Mouse (Mus musculus) forelimb bud, embryonic 11.5 days (tissue): ENCODE results near the gene Vps26c.

Experiments
- DNase-seq: peaks from one replicate; pipeline ENCODE4 v3.0.0-alpha.2; 2012; ENCODE audit warnings: low read depth, low spot score

Vps26c gene

DNA sequence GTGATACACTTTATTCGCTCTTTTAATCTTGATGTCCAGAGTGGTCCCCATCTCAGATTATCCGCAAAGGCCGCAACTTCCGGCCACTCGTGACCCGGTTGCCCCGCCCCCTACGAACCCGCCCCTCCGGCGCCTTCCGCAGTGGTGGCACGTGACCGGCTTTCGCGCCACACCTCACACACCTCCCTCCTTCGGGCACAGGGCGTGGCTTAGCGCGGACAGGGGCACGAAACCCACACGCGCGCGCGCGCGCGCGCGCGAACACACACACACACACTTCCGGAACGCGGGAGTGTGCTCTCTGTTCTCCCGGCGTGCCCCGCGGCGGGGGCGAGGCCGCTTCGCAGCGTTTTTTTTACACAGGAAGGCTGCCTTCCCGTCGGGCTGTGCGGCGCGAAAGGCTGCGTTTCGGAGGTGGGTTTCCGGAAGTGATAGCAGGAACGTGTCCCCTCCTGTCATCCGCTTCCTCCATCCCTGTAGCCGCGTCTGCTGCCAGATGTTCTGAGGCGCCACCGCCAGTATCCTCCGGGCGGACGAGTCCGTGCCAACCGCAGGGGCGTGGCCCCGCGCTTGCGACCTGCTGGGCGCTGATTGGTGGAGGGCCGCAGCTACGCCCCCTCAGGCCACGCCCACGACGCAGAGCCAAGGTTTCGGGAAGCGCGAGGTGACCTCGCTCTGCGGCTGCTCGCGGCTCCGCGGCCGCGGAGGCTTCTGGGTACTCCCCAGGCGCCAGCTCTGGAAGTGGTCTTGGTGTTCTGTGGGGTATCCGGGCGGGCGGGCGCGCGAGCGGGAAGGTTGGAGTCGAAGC lies at the start of gene Vps26c:
Gene Vps26c, minus strand, starts transcription at position 487 of the 808 bp plus-strand sequence.
- DNase-seq = peak; percentile 97

DNA sequence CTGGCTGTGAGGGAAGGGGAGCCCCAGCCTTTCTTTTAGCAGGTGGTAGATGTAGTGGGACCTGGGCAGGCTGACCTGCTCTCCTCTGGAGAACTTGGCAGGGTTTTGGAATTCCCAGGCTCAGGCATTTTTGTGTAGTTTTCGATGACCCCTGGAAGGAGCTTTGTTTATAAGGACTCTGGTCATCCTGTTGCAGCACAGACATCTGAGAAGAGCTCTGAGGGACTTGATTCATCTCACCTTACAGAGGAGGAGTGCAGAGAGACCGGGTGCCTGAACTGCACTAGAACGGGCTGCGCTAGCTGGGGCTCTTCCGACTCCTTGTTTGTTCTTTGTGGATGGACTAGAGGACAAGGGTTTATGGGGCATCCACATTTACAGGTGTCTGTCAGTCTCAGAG lies 49.1 kb upstream of the Vps26c start:
- DNase-seq = no peak

DNA sequence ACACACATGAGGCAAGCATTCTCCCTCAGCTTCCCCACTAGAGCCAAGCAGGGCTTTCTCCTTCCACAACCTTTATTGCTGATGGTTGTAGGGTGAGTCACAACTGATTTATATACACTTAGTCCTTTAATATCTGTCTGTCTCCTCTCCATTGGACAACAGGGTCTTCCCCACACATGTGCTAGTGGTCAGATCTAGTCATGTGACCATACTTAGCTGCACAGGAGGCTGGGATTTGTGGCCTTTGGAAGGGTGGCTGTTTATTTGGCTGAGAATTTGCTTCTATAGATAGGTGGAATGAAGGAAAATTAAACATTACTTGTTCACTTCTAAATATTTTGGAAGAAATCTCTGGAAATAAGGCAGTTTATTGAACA lies 48.1 kb upstream of the Vps26c start:
- no peak for DNase-seq

DNA sequence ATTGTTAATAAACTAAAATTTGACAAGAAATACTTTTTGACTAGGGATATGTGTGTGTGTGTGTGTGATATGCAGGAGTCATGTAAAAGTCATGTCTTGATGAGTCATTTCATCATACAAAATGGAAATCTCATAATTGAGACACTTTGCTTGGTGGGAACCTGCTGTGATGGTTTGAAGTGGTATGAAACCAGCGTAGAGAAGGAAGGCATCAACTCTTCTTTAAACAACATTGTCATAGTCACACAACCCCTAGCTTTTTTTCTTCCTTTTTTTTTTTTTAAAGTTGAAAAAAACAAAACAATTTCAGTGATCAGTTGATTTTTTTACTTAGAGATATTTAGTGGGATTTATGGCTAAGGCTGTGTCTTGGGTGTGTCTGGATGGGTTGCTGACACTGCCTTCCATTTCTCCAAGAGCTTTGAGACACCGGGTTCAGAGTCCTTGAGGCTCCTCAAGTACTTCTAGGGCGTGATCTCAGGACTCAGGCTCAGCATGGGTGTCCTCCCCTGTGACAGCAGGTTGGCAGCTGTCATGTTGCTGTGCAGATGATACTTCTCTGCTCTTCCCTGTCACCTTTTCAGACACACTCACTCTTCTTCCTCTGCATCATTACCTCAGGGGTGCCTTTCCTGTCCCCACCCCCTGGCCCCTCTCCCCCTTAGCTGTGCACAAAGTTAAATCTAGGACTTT lies 47.5 kb upstream of the Vps26c start:
- DNase-seq = no peak

DNA sequence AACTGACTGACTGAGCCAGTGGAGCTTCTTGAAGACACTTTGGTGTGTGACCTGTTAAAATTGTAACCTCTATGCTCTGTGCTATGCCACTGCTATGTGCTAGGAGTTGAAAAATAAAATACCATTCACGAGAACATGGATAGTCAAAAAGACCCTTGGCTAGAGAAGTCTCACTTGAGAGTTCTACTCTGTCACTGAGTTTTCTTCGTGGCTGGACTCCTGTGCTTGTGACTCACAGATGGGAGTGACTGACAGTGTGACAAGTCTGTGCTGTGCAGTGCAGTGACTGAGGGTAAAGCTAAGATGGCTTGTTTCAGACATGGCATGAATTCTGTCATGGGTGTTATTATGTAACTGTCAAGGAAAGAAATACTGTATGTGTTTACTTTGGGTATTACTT lies 45.8 kb upstream of the Vps26c start:
- no peak for DNase-seq

DNA sequence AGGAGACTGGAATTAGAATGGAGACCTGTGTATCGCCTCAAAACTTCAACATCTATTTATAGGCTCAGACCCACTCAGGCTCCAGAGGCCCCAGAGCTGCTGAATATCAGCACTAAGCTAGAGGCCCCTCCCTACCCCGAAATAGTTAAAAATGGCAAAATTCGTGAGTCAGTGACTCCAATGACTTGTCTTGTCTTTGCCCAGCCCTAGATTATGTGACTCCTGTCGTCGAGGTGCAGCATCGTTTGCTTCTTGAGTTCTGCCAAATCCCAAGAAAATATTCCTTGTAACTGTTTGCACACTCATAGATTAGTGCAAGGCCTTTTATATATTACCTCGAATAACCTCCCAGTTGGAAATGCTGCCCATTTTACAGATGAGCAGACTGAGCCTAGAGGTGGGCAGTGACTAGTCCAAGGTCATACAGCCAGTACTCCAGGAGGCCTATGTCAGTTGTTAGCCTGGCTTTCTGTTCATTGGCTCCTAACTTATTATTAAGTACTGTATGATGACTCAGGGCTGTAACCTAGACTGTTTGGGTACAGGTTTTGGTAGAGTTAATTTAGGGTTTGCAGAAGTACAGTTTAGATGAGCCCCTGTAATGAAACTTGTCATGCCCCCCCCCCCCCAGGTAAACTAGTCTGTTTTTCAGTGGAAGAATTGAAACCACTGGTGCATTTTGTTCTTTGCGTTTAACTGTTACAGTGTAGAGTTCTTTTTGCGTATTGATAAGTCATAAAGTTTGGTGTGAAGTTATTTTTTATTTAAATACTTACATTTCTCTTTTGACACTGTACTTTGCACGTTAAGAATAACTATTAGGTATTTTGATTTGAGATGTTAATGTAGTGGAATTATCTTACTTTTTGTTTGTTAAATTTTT lies 44.7 kb upstream of the Vps26c start:
- no peak for DNase-seq

DNA sequence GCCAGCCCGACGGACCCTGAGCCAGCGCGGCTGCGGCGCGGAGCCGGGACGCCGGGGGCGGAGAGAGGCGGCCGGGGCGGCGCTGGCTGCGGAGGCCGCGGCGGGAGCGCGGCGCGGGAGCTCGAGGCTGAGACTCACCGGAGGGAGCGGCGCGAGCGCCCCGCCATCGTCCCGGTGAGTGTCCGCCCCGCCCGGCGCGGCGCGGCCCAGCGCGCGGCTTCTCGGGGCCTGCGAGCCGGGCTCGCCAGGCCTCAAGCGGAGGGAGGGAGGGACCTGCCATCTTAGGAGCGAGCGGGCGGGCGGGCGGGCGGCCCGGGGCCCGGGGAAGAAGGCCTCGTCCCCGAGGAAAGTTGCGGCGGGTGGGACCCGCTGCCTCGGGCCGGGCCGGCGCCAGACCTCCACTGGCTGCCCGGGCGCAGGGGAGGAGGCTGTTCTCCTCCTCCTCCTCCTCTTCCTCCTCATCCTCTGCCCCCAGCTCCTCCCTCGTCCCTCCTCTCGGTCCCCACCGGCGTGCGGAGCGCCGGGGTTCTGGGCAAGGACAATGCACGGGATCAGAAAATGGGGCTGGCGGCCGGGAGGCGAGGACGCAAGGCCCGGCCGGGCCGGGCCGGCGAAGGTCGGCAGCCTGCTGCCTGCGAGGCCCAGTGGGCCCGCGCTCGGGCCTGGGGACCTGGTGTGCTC lies 43.9 kb upstream of the Vps26c start:
- no peak for DNase-seq

DNA sequence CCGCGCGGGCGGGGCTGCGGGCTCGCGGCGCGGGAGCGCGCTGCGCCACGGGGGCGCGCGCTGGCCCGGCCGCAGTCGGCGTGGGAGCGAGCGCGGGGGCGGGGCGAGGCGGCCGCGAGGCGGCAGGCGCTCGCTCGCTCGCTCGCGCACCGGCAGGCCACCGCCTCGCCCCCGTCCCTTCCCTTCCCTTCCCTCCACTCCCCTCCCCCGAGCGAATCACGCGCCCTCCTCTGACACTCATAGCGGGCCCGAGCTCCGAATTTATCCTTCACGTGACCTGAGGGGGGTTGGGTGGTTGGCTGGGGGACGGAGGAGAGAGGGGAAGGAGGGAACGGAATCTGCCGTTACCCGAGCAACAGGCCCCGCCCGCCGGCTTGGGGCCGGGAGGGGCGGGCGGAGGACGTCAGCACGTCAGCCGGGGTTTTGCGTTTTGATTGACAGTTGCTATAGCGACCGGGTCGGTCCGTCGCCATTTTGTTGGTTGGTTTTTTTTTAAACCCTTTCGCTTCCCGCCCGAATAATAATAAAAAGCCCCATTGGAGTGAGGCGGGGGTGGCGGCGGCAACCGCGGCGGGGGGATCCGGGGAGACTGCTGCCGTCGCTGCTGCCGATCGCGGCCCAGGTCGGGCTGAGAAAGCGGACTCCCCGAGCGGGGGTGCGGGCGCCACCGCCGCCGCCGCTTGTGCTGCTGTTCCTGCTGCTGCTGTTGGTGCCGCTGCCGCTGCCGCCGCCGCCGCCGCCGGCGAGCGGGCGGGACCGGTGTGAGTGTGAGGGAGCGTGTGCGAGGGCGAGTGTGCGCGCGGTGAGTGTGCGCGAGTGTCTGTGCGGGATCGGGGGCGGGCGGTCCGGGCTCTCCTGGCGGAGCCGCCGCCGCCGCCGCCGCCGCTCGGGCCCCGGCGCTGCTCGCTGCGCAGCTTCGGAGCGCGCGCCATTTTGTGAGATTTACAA lies 42.9 kb upstream of the Vps26c start, which contains the start of gene Dyrk1a:
Gene Dyrk1a, plus strand, starts transcription at position 782 of the 948 bp plus-strand sequence.
- DNase-seq = peak; percentile 100

DNA sequence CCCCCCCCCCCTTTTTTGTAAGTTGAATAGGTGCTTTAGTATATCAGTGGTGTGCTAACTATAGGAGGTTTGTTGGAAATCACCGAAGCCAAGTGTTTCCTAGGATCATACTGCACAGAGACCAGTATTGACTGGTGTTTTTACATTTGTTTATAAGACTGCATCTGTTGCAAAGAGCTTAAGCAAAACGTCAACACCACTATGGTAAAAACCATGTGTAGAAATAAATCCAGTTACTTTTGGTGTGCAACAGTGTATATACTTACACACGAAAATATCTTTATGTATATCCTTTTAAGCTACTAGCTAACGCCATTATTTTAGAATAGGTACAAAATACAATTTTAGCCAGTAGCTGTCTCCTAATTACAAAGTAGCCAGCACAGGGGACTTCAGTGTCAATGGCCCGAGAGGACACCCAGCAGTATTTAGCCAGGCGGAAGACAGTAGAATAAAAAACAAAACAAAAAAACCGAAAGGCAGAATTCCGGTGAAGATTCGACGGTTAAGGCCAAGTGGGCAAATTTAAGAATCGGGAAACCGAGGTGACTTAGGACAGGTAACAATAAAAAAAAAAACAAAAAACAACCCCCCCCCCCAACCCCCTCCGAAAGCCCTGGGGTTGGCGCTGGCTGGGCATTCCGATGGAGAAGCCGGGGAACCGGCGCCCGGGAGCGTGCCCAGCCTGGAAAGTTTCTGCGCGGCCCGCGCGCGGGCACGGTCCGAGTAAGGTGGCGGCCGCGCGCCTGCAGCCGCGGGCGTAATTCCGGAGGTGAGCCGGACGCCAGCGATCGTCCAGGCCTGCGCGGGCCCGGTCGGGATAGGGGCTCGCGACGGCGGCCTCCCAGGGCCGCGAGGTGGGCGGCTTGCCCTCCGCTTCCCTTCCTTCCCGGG lies 42.0 kb upstream of the Vps26c start:
- peak; percentile 78 for DNase-seq

DNA sequence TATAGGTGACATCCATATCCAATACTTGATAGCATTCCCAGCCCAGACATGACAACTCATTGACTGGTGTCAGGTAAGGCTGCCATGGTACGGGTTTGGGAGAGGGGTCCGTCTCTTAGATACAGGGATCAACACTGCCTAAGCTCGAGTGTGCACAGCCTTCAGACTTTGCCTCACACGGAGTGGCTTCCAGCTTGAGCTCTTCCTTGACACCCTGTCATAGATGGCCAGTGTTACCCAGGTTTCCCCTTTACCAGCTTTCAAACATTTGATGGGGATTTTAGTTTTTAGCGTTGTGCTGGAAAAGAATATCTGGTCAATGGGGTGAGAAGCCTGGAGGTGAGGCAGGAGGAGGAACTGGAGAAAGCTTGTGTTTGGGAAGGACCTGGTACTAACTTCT lies 41.1 kb upstream of the Vps26c start:
- DNase-seq = no peak

DNA sequence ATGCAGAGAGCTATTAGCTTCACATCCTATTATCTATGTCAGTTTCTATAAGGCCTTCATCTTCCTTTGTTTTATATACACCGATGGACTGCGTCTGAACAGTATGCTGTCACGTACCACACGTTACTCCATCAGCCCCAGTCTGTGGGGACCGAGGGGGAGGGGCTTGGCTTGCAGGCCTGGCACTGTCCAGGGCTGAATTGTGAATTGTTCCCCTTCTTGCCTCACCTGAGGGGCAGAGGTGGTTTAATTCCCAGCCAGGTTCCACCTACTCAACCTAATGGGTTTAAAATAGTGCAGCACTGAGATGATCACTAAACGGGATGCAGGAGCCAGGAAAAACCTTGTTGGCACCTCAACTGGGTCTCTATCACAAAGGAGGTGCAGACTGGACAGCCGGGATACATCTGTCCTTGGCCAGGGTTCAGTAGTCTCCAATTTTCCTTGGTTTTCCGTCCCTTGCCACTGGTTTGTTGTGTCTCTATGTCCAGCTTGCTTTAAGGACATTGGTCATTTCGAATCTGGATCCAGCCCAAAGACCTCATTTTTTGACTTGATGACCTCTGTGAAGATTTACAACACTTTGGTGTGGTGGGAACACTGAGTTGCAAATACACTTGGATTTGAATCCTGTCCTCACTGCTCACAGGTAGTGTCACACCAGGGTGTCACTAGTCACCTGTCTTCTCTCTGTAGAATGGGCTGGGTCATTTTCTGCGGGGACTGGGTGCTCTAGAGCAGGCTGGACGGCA lies 40.4 kb upstream of the Vps26c start:
- no peak for DNase-seq

DNA sequence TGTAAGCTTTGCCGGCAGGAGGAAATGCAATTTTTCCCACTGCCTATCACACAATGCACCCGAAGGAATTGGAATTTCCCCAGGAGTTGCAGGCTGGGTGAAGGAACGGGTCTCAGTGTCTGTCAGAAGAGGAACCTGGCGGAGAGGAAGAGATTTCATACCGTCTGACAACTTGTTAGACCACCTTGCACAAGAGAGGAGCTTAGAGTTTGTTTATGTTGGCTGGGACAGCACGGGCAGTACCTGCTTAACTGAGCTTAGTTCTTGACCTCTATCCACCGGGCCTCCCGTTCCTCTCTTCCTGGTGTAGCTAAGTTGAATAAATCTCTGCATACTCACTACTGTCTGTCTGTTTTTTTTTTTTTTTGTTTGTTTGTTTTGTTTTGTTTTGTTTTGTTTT lies 39.5 kb upstream of the Vps26c start:
- no peak for DNase-seq

DNA sequence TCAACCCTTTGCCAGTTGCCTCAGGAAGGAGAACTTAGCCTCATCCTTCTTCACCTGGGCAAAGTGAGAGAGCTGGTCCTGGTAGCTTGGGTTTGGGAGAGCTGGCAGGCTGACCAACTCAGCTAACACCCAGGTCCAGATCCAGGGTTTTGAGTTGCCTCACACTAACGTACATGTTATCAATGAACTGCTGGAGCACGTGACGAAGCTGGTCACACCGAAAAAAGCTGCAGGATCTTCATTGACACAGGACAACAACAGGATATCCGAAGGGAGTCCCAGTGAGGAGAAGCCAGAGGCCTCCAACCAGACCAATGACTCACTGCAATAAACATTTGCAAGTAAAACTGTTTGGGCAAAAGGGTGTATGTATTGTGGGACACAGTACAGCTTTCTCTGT lies 34.0 kb upstream of the Vps26c start:
- DNase-seq = no peak

DNA sequence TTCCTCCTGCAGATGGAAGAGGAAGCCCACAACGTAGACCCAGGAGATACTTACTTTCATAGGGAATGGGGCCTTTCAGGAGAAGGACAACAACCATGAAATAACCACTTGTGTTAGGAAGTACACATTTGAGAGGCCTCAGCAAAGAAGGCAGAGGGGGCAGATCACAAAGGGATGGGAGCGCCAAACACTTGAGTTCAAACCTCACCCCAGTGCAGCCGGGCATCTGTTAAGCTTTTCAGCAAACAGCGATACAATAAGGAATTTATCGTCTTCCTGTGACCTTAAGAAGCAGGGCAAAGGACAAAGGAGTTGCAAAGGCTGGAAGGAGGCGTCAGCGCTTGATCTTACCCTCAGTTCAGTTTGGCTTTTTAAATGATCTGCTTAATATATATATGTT lies 33.2 kb upstream of the Vps26c start:
- DNase-seq = no peak

DNA sequence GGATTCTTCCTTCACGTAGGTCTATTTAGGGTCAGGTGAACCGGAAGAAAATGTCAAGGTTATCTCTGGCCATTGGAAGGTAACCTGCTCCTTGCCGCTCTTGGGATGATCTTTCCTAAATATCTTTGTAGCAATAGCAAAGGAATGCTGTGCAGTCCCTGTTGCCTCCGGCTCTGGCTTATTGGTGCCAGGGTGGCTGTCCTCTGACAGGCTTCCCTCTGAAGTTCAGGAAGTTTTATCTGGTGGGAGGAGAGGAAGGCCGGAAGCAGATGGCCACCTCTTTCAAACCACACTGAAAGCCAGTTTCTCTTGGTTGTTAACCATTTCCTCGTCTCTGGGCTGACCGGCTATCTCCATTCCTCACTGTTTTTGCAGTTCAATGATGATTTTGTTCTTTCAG lies 32.7 kb upstream of the Vps26c start:
- no peak for DNase-seq

DNA sequence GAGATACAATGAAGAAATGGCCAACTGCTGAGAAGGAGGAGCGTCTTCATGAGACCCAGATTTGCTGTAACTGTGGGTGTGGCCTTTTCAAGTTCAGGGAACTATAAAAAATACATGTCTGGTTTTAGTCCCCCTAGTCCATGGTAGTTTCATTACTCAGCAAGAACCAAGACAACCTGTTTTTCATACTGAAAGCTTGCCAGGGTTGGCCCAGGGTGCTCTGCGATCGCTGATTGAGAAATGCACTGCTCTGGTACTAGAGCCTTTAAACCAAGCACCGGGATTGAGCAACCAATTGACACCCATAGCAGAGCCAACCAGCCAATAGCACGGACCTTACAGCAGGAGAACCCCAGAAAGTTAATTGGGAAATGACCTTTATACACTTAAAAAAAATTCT lies 29.6 kb upstream of the Vps26c start:
- no peak for DNase-seq

DNA sequence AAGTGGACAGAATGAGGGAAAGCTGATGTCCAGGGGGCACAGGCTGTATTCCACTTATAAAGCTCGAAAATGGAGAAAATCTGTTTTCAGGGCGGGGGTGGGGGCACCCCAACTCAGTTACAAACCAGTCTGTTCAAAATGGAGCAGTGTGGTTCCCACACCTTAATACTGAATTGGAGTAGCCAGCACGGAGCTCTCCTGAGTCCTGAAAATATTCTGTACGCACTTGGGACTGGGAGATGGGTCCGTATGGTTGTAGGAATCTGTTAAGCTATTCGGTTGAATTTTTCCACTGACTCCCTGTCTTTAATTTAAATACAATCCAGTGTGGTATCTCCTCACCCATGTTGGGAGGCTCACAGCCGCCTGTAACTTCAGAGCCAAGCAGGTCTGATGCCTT lies 28.7 kb upstream of the Vps26c start:
- DNase-seq = no peak

DNA sequence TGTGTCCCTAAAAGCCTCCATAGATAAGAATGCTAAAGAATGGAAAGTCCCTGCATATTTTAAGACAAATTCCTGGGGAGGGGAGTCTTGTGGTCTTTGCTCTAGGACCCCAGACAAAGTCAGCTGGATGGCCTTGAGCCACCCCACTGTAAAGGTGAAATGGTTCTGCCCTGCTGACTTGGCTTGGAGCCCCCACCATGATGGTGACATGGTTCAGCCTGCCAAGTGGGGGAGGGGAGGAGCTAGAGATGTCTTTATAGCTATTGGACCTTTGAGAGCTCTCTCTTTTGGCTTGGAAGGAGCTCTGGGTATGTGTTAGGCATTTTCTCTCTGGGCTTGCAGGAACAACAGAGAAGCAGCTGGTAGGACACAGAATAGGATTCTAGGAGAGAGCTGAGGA lies 25.3 kb upstream of the Vps26c start:
- DNase-seq = no peak

DNA sequence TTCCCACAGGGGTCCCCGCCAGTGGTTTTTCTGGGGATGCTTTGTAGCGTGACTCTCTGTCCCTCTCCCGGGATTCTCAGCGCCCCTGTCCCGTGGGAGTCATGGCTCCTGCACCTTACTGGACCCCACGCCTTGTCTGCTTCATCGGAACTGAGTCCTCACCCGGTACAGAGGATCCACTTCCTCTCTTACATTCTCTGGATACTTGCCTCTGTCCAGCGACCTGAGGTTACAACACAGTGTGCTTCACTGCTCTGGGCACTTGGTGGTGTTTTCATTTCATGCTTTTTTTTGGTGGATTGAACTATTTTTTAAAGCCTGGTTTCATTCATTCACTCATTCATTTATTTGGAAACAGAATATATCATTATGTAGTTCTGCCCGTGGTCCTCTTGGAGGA lies 23.2 kb upstream of the Vps26c start:
- DNase-seq = no peak
